Mouse (Mus musculus) adrenal gland, postnatal 10 days (tissue): ENCODE data around the gene U2af1l4. TPM values are rescaled to one million over a fixed set of nuclear protein-coding genes. Genes with fewer than 3 reads are reported as not detected.

Experiments used
- DNase-seq: peaks from one replicate; pipeline ENCODE4 v3.0.0; 2021; ENCODE audit warnings: mixed read lengths
- long read RNA-seq, 2 experiments: library from polyadenylated mRNA; stranded (forward); transcript quantifications; one replicate each; pipeline ENCODE4 v2.0.0; 2021
- total RNA-seq, 2 experiments: library from RNA; stranded (reverse); gene quantifications; 2 replicates each; pipeline ENCODE4 v1.2.3; 2021

Gene U2af1l4
- total RNA-seq: 10 to 100 TPM; 61.4 to 71.1 TPM
- long read RNA-seq, experiment 1, transcript U2af1l4-221 (8 exons, 860 nt): minor isoform, 6 of 54 reads
- long read RNA-seq, experiment 1, transcript U2af1l4-201 (8 exons, 884 nt): major isoform, 25 of 54 reads
- long read RNA-seq, experiment 1, transcript U2af1l4-203 (8 exons, 583 nt): minor isoform, 5 of 54 reads
- long read RNA-seq, experiment 1, partial matches to known transcripts: 2 of 54 reads
- long read RNA-seq, experiment 1, other reads (novel, unspliced or antisense): 9 of 54 reads
- long read RNA-seq, experiment 2, transcript U2af1l4-201 (8 exons, 884 nt): major isoform, 23 of 49 reads
- long read RNA-seq, experiment 2, partial matches to known transcripts: 1 of 49 reads
- long read RNA-seq, experiment 2, other reads (novel, unspliced or antisense): 18 of 49 reads

DNA sequence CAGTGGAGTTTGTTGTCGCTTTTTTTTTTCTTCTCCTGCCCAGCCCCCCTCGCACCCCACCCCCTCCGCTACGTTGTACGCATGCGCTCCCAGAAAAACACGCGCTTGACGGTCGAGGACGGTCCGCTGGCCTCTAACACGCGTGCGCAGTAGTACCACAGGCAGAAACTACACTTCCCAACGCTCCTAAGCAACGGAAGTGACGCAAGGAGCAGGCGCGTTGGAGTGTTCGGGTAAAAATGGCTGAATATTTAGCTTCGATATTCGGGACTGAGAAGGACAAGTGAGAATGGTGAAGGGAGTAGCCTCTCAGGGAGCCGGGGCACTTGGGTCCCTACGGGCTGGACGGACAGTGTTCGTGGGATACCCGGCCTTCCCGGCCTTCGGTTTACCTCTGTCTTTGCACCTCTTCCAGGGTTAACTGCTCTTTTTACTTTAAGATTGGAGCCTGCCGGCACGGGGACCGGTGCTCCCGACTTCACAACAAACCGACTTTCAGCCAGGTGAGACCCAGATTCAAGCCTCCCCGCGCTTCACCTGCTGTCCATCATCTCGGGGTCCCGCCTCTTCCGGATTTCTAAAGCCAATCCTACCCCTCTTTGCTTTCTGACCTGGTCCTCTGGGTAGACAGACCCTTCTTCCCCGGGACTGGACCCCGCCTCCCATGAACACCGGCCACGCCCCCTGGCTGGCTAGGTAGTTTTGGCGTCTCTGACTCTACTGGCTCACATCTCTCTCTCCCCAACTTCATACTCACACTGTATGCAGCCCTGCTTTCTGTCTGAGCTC, at the start of gene U2af1l4, which contains the start of the genes Gm49396 and Psenen:
Gene U2af1l4 (plus strand): TSS at position 185 of the 789 bp plus-strand sequence.
Gene Gm49396 (plus strand): TSS at position 228 of the 789 bp plus-strand sequence.
Gene Psenen (minus strand): TSS at position 511 of the 789 bp plus-strand sequence.
- peak; percentile 96 for DNase-seq

DNA sequence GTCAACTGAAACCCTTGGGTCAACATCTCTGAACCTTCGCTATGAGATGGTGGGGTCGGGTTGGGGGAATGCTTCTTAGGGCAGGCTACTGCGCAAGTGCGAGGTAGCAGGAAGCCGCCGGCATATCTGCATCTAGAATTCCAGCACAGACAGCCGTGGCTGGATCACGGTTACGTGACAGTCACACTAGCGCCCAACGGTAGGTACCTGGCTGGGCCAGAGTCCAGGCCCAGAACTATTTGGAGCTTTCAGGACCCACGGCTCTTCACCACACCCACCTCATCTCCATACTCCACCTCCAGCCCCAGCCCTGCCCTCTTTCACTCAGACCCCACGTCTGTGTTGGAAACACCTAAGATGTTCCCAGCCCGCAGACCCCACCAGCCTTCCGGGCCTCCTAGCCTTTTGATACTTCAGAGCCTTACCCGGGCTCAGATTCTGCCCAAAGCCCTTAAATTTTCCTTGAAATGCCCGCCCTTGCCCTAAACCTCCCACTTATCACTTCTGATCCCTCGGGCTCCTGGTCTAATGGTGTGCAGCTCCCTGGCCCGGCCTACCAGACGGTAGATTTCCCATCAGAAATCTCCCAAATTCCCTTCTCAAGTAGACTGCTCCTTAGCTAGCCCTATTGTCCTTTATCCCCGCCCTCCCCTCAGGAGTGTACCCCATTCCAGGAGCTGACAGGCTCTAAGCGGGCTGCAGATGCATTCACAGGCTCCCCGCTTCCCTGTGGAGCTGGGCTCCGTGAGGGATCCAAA, 47.9 kb upstream of the U2af1l4 start:
- DNase-seq: no peak

DNA sequence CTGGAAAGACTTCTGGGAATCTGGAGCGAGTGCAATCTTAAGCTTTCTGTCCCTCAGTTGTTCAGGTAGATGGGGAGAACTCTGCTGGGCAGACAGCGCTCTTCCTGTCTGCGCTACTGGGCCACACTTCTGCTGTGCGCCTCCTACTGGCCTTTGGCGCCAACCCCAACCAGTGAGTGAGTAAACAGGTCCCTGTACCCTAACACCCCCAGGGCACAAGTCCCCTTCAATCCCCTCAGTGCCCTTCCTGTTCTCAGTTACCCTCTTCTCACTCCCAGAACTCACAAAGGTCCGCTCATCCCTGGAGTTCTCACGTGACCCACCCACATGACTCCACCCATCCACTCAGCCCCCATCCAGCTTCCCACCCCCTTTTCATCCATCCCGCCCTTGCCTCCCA, 44.8 kb upstream of the U2af1l4 start:
- no peak for DNase-seq

DNA sequence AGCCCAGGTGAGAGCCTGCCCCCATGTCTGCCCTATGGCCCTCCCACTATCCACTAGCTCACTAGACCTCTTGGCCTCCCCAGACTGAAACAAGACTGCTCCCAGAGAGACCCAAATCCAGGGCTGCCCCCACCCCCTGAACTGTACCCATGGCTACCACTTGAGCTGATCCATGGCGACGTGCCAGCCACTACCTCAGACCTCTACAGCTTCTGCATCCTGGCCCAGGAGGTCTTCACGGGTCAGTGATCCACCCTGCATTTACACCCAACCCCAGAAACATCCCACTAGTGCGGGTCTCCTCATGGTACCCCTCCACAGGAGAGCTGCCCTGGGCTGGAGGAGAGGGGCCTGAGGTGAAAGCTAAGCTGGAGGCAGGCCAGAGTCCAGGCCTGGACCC, 42.7 kb upstream of the U2af1l4 start:
- DNase-seq: no peak

DNA sequence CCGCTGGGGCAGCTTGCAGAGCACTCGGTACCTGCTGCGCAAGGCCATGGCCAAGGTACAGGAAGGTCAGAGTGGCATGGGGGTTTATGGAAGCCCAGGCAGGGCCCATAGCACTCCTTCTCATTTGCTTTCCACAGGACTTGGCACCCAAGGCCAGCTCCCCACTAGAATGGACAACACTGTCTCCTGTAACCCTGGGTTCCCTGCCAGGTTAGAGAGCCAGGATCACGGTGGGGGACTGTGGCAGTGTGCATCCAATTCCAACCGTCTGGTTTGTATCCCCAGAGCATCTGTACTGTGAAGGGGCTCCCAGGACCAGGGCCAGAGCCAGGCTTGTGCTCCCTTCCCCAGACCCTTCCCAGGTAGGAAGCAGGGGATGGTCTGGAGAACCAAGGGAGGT, 42.2 kb upstream of the U2af1l4 start:
- no peak for DNase-seq

DNA sequence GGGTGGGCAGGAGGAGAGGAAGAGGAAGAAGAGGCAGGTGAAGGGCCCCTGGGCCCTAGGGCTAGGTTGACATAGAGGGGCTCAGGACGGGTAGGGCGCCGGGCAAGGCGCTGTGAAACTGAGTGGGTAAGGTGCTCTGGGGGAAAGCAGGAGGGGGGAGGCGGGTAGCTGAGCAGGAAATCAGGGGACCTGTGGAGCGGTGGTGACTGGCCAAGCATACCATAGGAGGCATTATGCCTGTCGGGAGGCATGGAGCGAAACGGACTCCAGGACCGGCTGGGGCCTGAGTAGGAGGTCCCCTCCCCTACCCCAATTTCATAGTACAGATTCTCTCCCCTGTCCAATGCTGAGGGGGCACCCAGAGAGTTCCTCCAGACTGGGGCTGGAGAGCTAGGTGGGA, 40.2 kb upstream of the U2af1l4 start:
- no peak for DNase-seq

DNA sequence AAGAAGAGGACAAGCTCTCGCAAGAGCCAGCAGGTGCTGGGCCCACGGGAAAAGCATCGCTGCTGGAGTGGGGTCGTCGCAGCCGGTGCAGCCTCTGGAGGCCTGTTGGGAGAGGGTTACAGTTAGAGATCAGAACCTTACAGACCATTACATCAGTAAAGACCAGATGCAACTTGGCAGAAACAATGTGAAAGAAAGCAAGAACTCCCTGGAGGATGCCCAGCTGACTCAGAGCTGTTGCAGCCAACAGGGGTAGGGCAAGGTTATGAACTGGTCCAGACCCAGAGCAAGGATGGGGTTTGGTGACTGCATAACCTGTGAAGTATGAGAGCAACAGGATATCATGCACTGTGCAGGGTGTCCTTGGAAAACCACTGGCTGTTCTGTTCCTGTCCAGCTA, 38.6 kb upstream of the U2af1l4 start:
- DNase-seq: no peak

DNA sequence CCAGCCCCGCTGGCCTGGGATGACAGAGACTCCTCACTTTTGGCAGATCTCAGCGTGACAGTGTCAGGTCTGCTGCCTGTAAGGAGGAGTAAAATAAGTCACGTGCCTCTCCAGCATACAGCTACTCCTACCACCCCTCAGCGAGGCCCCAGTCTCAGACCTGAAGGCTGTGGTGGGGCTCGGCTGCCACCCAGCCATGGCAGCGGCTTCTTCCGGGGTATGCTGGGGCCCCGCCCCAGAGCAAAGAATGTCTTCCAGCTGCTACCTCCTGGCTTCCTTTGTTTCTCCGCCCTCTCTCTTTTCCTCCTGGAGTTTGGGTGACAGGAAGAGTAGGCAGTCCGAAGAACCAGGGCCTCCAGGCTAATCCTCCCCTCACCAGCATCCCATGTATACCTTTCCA, 37.1 kb upstream of the U2af1l4 start:
- DNase-seq: no peak

DNA sequence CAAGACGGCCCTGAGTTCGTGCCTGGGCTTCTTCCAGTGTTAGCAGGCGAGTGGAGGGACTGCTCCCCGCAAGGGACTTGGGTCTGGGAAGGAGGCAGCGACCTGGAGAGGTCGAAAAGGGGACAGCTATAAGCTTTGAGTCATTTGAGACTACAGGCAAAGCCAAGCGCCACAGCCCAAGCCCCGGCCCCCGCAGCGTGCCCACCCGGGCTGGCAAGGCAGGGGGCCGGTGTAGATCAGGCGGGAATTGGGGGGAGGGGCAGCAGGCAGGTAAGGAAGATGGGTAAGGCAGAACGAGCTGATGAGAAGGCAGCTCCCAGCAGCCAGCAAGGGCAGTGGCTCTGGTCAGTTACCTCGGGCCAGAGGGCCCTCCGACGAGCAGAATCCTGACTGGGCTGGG, 36.7 kb upstream of the U2af1l4 start:
- no peak for DNase-seq

DNA sequence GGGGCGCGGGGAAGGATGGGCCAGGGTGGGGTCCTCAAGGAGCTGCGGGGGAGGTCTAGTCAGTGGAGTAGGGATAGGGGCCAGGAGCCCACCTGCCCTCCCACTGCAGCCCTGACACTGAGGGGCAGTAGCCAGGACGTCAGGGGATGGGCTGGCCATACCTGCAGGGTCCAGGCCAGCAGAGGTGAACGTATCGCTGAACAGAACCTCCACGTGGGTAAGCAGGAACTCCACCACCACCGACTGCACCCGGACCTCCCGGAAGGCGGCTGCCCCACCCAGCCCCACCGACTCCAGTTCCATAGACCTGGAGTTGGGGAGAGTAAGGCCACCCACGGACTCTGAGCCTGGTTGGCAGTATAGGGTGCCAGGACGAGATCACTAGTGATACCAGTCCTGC, 36.1 kb upstream of the U2af1l4 start:
- DNase-seq: no peak

DNA sequence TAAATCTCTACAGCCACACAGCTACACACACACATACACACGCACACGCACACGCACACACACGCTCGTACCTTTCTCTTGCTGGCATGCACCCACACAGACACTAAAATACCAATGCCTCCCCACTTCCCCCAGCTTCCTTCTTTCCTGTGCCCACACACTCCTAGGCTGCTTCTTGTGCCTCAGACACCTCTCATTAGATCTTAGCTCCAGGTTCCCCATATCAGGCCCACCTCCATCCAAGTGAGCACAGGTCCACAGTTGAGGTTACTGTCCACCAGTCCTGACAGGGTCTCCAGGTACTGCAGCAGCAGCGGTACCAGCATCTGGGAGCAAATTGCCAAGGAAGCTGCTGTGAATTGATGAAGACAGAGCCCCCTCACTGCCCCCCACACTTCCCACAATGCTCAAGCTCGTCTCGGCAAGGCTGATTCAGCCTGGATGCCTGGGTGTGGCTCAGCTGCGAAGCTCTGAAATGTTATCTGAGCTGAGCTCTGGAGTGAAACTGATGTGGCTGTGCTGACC, 31.7 kb upstream of the U2af1l4 start:
- no peak for DNase-seq

DNA sequence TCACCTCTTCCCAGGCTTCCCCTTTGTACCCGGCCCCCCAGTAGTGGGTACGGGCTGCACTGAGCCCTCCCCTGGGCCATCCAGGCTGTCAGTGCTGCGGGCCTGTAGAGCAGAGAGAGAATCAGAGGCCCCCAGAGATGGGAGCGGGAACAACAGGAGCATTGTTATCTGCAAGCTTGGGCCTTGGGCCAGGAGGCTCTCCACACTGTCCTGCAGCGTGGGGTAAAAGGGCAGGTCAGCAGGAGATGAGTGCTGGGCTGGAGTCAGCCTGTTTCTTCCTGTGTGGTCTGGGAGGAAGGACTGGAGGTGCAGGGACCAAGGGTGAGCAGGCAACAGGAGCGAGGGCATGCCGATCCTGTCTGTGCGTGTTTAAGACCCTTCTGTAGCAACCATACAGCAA, 30.2 kb upstream of the U2af1l4 start:
- DNase-seq: peak; percentile 52

DNA sequence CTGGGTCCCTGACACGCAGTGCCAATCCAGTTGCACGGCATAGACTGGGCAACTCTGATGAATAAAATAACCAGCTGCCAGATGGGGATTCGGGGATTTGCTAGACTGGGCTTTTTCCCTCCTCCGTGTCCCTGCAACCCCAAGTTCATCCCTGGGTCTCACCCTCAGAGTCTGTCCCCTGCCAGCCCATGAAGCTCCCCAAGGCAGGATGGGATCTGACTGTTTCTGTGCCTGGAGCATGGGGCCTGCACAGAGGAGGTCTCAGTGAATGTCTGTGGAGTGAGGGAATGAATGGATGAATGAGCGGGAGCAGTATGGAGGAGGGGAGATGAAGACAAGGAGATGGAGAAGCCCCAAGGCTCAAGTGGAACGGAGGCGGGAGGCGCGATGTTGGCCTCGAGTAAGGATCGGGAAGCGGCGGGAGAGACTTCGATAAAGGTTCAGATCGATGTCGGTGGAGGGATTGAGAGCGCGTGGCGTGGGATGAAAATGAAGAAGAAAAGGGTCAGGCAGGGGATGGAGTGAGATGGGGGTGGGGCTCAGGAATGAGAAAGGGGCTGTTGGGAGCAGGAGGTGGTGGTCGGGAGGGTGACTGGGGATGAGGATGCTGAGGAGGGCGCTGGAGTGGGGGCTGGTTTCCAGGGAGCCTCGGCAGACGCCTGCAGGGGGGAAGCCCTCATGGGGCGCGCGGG, 29.0 kb upstream of the U2af1l4 start:
- no peak for DNase-seq

DNA sequence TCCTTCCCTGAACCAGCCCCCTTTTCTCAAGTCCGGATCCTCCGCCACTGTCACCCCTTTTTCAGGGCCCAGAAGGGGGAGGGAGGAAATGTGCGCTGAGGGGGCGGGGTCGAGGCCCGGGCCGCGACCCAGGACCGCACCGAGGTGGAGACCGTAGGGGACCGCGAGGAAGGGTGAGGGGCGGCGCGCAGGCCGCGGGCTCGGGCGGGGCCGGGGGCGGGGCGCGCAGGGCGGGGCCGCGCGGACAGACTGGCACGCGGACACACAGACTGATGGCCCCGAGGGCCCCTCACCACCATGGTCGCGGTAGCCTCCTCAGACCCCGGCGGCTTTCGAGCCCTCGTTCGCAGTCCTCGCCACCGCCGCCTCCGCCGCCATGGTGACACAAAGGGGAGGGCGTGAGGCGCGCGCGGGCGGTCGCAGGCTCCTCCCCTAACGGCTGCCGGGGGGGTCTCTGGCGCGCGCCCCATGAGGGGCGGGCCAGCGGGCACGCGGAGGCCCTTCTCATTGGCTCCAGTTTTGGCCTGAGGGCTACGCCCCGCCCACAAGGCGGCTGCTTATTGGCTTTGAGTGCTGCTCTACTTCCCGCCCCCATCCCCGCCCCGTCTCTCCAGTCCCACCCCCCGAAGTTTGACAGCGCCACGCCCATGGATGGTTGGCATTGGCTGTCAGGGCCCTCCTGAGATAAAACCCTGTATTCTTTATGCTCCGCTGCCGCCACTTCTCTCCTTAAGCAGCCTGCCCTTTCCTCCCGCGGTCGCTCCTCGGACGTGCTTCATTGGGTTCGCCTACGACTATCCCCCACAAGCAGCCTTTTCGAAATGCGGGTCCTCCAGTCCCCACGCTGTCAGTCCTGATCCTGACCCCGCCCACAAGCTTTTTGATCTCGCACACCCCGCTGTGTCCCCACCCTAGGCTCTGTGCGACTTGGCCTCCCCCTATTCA, 28.2 kb upstream of the U2af1l4 start, which contains the start of gene Arhgap33:
Gene Arhgap33 (minus strand): TSS at position 428 of the 945 bp plus-strand sequence.
- peak; percentile 97 for DNase-seq

DNA sequence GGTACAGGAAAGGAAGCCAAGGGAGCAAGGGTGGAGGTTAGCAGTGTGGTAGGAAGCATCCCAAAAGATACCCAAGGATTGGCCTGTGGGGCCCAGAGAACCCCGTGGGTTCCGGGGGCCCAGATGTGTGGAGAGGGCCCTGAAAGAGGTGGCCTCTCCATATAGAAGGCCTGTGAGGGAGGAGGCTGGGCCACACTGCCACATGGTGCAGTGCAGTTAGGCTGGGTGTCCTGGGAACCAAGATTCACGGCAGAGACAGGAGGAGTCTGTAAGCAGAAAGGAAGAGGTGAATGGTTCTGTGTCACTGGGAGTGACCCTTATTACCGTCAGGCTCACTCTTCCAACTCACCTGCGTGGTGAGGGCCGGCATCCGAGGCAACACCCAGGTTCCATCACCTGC, 22.5 kb upstream of the U2af1l4 start:
- DNase-seq: no peak

DNA sequence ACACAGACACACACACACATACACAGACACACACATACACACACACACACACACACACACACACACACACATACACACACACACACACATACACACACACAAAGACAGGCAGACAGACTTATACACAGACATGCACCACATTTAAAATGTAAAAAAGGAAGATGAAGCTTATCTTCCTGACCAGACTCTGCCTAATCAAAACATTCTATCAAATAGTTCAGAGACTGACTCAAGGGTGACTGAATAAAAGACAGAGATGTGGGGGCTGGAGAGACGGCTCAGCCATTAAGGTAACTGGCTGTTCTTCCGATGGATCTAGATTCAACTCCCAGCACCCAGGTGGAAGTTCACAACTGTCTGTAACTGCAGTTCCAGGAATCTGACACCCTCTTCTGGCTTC, 18.8 kb upstream of the U2af1l4 start:
- DNase-seq: no peak

DNA sequence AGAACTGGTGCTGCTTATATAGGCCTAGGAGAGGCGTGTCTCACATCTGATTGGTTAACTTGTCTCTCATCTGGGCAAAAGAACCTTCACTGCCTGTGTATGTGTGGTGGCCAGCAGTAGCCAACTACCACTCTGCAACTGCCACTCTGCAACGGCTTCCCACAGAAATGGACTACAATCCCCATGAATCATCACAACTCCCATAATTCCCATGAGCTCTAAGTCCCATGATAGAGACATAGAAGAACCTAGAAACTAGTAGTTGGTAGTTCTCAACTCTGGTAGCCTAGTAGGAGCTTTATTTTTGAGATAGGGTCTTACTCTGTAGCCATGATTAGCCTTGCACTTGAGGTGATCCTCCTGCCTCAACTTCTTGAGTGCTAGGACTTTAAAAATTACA, 13.2 kb upstream of the U2af1l4 start:
- DNase-seq: no peak

DNA sequence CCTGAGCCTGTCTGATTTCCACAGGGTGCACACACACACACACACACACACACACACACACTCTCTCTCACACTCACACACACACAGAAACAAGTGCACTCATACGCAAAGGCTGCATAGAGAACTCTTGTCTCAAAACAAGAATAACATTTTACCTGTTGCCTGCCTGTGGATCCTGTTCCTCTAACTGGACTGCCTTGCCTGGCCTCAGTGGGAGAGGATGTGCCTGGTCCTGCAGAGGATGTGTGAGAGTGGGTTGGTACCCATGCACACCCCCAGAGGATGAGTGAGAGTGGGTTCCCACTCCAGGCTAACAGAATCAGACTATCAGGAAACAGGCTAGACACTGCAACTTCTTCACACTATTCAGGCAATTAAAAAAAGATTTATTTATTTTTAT, 12.5 kb upstream of the U2af1l4 start:
- no peak for DNase-seq

DNA sequence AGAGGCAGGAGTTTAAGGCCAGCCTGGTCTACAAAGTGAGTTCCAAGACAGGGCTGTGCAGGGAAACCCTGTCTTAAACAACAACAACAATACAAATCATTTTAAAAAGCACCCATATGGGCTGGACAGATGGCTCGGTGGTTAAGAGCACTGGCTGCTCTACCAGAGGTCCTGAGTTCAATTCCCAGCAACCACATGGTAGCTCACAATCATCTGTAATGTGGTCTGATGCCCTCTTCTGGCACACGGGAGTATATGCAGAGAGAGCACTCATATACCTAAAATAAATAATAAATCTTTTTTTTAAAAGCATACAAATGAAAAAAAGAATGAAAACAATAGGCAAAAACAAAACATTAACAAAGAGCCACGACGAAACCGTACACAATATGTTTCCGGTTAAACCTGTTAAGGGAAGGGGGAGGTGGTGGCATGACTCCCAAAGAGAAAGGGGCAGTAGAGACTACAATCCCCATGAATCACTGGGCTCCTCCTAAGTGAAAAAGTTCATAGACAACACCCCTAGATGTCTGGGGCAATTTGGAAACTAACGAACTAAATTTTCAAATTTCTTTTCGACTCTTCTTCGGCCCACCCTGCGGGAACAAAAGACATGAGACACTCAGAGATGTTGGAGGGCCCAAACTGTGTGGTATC, 11.5 kb upstream of the U2af1l4 start:
- DNase-seq: no peak
